Mouse (Mus musculus): ENCODE data around the gene Nps. TPM values are rescaled to one million over a fixed set of nuclear protein-coding genes. Genes with fewer than 3 reads are reported as not detected.
"Not testable (repeated sequence)": the region's sequence is repeated elsewhere in the genome, so short reads cannot be mapped to it uniquely, and the experiment has no call there.

Nps gene
- not detected for total RNA-seq (2021)

DNA sequence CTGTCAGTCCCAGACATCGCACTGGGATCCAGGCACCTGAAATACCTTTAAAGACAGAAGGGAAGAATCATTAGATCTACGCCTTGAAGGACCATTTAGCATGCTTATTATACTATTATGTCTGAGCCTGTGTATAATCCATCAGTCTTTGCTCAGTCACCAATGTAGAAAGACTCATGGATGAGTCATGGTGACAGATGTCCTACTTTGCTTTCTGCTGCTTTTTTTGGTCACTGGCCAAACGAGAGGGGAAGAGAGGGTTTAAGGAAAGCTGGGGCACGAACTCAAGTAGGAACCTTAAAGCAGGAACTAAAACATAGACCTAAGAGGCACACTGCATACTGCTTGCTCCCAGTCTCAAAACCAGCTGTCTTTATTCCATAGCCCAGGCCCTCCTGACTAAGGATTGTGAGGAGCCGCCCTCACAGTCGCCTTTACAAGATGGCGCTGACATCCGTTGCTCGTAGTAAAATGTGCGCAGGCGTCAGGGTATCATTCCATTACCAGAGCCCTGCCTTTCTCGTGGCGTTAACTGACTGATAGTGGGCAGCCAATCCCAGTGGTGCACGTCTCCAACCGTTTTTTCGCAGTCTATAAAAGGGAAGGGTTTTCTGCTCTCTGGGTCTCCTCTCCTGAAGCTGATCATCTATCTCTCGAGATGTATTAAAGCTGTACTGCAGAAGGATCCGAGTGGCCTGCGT is at the start of gene Nps:
Gene Nps (plus strand): TSS at position 651 of the 701 bp plus-strand sequence.
- intact Hi-C loops (cut with DNase I); DNase-seq: not testable (repeated sequence)

DNA sequence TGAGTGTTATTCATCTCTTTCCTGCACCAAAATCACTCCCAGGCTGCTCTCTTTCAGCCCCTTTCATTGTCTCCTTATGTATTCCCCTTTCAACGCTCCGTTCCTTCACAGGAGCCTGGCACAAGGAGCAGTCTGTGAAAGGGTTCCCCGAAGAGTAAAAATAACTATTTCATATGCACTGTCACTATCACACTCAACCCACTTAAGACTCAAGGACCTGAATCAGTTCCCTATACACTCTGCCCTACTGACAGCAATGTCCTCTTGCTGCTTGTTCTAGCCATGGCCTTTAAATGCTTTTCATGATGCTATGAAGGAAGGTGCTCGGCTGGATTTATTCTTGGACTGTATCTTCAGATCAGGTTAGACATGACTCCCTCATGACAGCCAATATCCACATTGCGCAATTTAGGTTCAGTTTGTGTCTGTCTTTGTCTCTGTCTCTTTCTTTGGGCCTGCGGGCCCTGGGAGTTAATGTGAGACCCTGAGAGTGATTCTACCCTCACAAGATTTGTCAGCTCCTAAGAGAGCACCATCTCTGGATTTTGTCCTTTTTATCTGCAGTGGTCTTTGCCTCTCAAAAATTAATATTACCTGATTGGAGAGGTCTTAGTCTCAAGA is 49.4 kb upstream of the Nps start:
- no peak for DNase-seq
- intact Hi-C loops (cut with DNase I) = no loop called here

DNA sequence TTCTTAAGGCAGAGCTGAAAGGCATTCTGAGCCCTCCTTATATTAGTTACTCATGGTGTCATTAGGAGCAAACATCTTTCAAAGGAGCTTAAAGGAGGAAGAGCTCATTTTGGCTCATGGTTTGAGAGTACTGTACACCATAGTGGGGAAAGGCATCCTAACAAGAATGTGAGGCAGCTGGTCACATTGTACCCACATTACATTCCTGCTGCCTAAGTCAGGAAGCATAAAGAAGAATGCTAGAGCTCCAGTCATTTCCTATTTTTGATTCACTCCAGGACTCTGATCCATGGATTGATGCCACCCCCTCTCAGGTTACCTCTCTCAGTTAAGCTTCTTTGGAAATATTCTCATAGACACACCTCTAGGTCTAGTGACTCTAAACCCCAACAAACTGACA is 48.2 kb upstream of the Nps start:
- DNase-seq = no peak
- intact Hi-C loops (cut with DNase I) = no loop called here

DNA sequence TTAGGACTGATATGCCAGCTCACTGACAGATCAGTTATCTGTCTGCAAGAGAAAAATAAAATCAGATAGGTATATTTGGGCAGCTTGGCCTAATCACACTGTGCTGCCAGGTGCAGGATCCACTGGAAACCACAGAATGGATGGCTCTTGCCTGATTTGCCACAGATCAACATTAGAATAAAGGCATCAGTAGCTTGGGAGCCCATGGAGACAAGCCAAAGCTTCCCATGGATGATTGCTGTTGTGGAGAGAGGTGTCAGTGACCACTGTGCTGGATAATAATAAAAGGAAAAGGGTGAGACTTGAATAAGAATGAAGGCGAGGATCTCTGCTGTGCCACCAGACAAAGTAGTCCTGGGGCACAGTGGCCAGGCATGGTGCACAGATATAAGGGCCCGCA is 47.7 kb upstream of the Nps start:
- DNase-seq = peak; percentile 47
- intact Hi-C loops (cut with DNase I) = no loop called here

DNA sequence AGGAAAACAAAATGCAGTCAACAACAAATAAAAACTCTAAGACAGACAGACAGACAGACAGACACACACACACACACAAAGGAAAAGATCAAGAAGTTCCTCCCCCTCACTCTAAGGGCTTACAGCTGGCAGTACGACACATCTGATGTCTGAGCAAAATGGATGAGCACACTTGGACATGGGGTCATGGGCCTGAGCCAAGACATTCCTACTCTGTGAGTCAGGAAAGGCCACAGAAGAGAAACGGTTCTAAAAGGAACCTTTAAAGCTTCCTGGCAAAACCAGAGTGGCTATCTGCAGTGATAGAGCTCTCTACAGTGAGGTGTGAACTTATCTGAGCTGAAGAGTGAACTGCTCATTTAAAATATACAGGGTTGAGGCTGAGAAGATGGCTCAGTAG is 46.0 kb upstream of the Nps start:
- intact Hi-C loops (cut with DNase I) = no loop called here
- DNase-seq = no peak

DNA sequence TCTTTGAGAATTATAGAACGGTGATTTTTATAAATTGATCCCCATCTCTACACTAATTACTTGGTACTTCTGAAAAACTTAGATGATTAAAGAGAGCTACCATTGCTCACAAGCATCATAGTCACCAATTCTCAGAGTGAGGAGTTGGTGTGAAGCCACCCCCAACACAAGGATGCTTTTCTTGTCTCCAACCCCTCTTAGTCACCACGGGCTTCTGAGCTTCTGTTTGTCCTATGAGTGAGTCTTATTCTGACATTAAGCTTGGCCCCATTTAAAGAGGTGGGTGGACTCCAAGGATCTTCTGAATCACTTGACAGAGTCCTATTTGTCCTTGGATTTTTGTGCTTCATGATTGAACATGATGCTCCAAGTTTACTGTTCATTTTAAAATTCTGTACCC is 37.0 kb upstream of the Nps start:
- intact Hi-C loops (cut with DNase I) = no loop called here

DNA sequence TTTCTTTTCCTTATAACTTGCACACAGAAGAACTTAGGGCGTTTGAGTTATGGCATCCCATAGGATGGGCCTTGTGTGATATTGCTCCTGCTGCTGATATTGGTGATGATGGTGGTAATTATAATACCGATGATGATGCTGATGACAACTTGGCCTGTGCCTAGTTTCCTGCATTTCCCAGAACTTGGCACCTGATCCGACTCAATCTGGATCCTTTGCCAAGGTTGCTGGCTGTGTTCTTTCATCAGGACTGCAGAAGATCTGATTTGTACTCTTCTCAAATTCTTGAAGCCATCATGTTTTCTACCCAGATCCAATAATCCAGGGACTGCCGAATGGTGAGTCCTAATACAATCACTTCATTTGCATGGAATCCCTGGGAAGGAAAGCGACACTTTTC is 32.5 kb upstream of the Nps start:
- DNase-seq = no peak
- intact Hi-C loops (cut with DNase I) = no loop called here

More for the DNA sequence above, 37.0 kb upstream of the Nps start:
- no peak for DNase-seq

DNA sequence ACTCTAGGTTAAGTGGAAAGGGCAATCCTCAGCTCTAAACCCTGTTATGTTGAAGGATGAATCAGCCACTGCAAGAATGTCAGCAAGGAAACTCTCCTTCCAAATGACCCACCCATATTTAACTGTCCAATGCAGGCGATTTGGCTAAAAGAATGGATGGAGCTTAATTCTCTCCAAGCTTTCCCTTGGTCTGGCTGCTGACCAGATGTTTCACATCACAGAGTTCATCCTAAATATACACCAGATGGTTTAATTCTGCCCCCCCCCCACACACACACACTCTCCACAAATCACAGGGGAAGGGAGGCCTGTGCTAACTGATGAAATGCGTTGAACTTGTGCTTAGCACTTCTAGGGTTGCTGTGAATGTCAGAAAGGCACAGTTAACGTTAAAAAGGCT is 21.4 kb upstream of the Nps start:
- DNase-seq = no peak
- intact Hi-C loops (cut with DNase I) = no loop called here

DNA sequence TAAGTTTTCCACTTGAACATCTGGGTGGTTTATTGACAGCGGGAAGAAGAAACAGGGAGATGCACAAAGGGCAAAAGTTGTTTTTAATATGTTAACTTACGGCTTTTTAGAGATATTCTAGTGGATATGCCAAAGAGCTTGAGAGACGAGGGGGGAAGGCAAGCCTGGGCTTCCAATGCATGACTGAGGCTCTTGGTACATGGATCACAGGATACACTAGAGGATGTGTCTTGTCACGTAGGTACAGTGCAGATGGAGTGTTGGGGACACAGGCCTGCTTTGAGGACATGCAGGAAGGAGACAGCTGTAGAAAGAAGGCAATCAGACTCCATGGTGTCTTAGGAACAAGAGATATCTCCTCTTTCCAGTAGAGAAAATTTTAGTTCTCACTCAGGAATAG is 19.1 kb upstream of the Nps start:
- intact Hi-C loops (cut with DNase I) = no loop called here
- DNase-seq = no peak

DNA sequence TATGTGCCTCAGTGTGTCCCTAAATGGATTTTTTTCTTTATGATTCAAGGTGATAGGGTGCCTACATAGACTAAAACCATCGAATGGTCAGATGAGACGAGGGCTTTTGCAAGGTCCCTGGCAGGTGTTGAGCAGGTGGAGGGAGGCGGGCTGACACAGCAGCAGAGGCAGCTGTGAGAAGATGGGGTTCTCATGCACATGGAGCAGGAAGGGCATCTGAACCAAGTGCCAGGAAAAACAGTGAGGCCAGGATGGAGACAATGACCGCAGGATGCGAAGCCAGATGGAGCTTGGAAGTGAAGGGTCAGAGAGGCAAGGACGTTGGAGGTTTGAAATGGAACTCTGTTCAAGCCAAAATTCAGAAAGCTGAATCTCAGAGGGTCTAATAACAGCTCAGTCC is 18.5 kb upstream of the Nps start:
- no peak for DNase-seq
- intact Hi-C loops (cut with DNase I) = no loop called here

DNA sequence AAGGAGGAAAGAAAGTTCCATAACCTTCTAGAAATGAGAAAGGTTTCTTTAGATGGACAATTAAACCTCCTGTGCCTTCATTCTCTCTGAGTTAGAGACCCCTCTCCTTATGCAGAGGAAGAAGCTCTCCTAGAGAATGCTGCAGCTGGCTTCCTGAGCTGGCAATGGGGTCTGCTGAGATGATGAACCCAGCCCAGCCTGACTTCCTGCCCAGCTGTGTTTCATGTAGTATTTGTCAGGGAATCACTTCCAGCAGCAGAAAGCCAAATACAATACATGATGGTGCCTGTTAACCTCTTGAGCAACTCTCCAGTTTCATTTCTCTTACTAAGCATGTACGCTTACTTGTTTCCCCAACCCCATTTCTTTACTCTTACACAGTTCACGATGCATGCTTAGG is 17.9 kb upstream of the Nps start:
- intact Hi-C loops (cut with DNase I) = no loop called here
- no peak for DNase-seq

DNA sequence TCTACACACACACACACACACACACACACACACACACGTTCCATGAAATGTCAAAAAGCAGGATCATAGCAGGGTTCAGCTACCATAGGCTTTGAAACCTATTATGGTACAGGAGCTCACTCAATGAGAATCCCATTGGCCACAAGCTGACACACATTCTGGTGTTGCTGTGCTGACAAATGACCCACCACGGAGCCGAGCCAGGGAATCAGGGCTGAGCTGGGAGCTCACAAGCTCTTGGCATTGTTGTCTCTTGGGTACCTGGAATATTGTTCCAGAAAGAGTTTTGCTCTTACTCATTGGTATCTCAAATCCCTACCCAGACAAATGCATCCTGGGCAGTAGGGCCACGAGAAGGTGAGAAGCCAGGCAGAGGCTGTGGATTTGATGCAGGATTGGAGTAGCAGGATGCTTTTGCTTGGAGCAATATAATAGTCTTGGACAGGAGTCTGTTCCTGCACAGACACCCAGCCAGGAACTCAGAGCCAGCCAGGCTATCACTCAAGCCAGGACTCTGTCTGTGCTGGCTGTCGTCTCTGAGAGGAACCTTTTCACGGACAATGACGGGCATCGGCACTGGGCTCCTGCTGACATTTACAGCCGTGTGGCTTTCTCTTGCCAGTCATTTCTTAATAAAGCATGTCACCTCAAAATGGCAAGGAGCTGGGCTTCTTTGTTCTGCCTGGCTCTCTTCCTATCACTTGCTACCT is 14.2 kb upstream of the Nps start:
- intact Hi-C loops (cut with DNase I) = no loop called here
- DNase-seq = peak; percentile 20

DNA sequence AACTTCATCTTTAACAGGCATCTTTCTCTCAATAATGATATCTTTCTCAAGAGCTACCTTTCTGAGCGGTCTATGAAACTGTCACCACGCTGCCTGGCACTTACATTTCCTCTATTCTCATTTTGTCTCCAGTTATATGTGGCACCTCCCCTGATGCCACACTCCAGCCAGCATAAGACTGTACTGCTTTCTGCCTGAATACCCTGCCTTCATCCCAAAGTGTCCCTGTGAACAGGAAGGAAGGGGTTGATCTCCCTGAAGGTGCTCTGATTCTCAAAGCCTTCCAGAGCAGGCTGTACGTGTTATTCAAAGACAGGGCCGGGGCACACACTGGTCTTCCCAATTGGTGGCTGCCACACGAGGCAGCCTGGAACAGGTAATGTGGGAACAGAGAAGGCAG is 12.1 kb upstream of the Nps start:
- intact Hi-C loops (cut with DNase I) = no loop called here
- no peak for DNase-seq

DNA sequence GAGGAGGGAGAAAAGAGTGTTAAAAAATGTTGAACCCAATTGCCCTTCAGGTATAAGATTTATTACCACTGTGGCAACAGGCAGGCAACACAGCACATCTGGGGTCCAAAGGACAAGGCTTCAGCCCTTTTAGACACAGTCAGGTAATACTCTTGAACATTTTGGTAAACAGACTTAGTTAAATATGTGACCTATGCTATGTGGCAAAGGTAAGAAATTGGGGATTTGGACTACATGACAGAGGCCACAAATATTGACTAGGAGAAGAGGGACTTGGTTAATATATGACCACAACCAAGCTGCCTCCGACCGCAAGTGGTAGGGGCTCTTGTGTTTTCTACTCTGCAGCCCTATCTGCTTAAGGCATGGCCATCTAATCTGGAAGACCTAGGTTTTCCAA is 5.3 kb upstream of the Nps start:
- intact Hi-C loops (cut with DNase I) = no loop called here
- no peak for DNase-seq

DNA sequence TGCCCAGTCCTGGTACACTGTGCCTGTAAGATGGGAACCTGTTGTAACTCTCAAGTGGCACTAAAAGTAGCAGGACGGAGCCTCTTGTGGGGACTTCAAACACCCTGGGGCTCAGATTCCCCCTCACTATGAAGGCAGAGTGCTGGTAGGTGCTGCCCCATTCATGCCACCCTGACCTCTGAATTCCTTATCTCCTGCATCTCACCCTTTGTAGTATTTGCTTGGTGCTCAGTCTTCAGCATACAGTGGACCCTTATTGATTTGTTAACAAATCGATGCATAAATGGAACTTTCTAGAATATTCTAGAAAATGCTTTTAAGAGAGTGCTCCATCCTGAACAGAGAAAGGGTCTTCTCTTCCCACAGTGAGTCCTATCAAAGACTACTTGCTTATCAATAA is 4.1 kb upstream of the Nps start:
- no peak for DNase-seq
- intact Hi-C loops (cut with DNase I) = no loop called here

DNA sequence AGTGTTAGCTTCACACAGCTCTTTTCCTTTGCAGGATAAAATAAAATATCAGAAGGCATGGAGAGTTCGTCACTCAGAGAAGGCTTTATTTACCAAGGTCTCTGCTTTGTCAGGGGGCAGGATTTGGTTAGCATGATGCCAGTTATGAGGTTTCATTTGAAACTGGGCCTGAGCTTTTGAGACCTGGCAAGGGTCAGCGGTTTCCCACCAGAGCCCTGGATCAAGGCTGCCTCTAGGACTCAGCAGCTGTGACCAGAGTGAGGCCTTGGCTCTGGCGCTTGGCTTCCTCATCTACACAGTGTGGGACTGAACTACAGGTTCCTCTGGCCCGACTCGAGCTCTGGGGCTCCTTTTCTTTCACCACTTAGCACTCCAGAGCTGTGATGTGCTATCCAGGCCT is 12.5 kb downstream of the Nps start:
- intact Hi-C loops (cut with DNase I) = no loop called here
- peak; percentile 48 for DNase-seq

DNA sequence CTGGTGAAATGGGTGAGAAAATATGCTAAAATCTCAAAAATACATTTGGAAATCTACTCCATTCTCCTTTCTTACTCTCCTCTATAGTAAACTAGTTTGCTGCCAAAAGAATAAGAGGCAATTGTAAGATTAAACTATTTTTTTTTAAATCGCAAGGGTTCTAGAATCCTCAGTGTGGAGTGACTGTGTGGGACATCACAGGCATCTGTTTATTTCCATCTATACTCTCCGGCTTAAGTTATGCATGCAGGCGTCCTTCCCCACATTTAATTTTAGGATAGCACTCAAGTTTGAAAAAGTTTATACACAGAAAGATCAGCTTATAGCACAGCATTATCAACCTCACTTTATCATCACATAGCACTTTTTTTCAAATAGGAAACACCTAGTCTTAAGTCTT is 24.7 kb downstream of the Nps start:
- intact Hi-C loops (cut with DNase I) = no loop called here

DNA sequence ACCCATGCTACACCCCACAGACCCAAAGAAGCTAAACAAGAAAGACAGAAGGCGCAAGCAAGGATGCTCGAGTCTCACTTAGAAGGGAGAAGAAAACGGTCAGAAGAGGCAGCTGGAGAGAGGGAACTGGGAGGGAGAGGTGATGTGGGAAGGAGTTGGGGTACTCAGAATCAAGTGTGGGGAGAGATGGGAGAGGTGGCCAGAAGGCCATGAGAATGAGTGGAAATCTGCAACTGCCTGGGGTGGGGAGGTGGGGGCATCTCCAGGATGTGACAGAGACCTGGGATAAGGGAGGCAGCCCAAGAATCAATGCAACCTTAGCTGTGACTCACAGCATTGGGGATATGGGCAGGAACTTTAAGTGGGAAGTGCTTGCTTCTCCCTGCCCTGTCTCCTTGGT is 31.5 kb downstream of the Nps start:
- intact Hi-C loops (cut with DNase I) = no loop called here

More for the DNA sequence above, 24.7 kb downstream of the Nps start:
- DNase-seq = no peak

DNA sequence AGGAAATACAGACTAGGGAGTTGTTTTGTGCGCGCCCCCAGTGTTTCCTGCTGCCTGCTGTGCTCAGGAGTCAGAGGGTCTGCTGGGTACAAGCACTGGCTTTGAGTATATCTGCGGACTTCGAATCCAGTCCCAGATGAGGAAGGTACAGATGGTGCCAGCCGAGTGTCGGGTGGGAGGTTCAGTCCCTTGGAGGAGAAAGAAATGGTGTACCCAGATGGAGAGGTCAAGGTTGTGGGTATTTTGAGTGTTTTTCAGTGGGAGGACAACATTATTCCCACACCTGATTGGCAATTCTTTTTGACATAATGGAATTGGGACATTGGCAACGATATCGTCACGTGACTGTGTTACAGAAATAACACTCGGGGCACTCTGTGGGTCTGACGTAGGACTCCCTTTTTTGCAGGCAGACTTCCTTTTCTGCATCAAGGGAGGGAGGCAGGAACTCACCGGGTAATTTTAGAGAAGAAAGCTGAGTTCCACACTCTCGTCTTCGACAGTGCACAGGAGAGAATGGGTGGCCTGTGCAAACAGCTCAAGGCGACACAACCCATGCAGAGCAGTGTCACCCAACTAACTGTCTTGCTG is 33.2 kb downstream of the Nps start:
- intact Hi-C loops (cut with DNase I) = no loop called here
- no peak for DNase-seq

More for the DNA sequence above, 31.5 kb downstream of the Nps start:
- DNase-seq = no peak

DNA sequence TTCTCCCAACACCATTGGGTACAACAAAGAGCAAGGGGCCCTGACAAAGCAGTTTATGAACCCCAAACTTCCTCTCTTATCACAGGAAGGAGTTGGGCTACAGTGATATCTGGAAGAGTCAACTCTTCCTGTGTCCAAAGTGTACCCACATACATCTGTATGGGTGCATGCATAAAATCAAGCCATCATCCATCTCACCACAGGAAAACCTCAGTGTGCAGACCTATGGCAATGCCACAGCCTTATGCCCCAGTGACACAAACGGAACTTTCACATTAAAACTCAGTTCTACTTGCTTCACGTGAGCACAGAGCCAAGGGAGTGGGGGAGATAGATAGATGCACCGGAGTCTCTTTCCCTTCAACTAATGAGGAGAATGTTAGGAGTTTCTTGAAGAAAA is 36.0 kb downstream of the Nps start:
- intact Hi-C loops (cut with DNase I) = no loop called here
- DNase-seq = no peak

DNA sequence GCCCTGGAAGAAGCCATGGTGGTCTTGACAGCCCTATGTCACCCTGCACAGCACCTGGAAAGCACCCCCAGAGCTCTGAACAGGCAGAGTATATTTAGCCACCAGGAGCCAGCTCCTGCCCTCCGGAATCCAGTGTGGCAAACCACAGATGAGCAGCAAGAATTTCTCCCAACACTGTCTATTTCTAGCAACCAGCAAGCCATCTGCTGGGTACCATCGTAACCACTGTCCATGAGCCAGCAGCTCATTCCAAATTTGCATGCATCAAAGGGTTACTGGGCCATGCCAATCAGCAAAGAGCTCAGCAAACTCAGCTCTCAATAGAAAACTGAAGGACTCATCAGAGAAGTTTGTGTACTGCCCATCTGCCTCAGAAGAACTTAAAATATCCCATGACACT is 46.0 kb downstream of the Nps start:
- intact Hi-C loops (cut with DNase I) = no loop called here
- DNase-seq = peak; percentile 14

Measured in left cerebral cortex, postnatal 4 days (tissue).